Mouse (Mus musculus) R1 (cell line): ENCODE results near the gene Inha.

Source experiments
- DNase-seq: peaks from one replicate; pipeline ENCODE4 v3.0.0-alpha.2; 2018; ENCODE audit warnings: low read depth, low spot score

Inha gene

GRCm38 (mm10) chr1:75490785-75491551 lies 15.9 kb upstream of the Inha start:
- no peak for DNase-seq

- DNase-seq = peak; percentile 71
Measured at GRCm38 (mm10) chr1:75492579-75493170, 14.2 kb upstream of the Inha start.

- peak; percentile 81 for DNase-seq
Measured at GRCm38 (mm10) chr1:75494878-75495548, 11.9 kb upstream of the Inha start.

- no peak for DNase-seq
Measured at GRCm38 (mm10) chr1:75498897-75499296, 8.0 kb upstream of the Inha start.

- peak; percentile 63 for DNase-seq
Measured at GRCm38 (mm10) chr1:75499441-75499840, 7.4 kb upstream of the Inha start.

- DNase-seq = no peak
Measured at GRCm38 (mm10) chr1:75501905-75502304, 5.0 kb upstream of the Inha start.

- no peak for DNase-seq
Measured at GRCm38 (mm10) chr1:75502945-75503650, 3.8 kb upstream of the Inha start.

- DNase-seq = no peak
Measured at GRCm38 (mm10) chr1:75503651-75503980, 3.3 kb upstream of the Inha start.

- DNase-seq = no peak
Measured at GRCm38 (mm10) chr1:75504256-75505045, 2.4 kb upstream of the Inha start.

GRCm38 (mm10) chr1:75505159-75505955 lies 1.5 kb upstream of the Inha start:
- peak; percentile 75 for DNase-seq

GRCm38 (mm10) chr1:75505956-75506831 lies 683 bp upstream of the Inha start, which contains the start of gene Obsl1:
Obsl1 (minus strand) TSS chr1:75506452.
- DNase-seq = peak; percentile 88

GRCm38 (mm10) chr1:75509586-75509985 lies 2.7 kb downstream of the Inha start:
- DNase-seq = peak; percentile 45

- peak; percentile 91 for DNase-seq
Measured at GRCm38 (mm10) chr1:75510154-75510553, 3.3 kb downstream of the Inha start.

- DNase-seq = peak; percentile 93
Measured at GRCm38 (mm10) chr1:75511437-75512210, 4.7 kb downstream of the Inha start.

GRCm38 (mm10) chr1:75512550-75512949 lies 5.7 kb downstream of the Inha start:
- peak; percentile 48 for DNase-seq

GRCm38 (mm10) chr1:75516703-75517380 lies 10.0 kb downstream of the Inha start:
- no peak for DNase-seq

- peak; percentile 99 for DNase-seq
Measured at GRCm38 (mm10) chr1:75517984-75518383, 11.1 kb downstream of the Inha start.

GRCm38 (mm10) chr1:75518427-75518826 lies 11.6 kb downstream of the Inha start:
- peak; percentile 68 for DNase-seq
